Mouse (Mus musculus) retina, postnatal 1 day (tissue): ENCODE data around the gene Fyn.

Source experiments
- DNase-seq: peaks from one replicate; pipeline ENCODE4 v3.0.0-alpha.2; 2012

The Fyn gene

GRCm38 (mm10) chr10:39542535-39543257 is 174.0 kb downstream of the Fyn start:
- DNase-seq = no peak

- DNase-seq = no peak
Observed at GRCm38 (mm10) chr10:39543258-39543770, 174.7 kb downstream of the Fyn start.

DNA sequence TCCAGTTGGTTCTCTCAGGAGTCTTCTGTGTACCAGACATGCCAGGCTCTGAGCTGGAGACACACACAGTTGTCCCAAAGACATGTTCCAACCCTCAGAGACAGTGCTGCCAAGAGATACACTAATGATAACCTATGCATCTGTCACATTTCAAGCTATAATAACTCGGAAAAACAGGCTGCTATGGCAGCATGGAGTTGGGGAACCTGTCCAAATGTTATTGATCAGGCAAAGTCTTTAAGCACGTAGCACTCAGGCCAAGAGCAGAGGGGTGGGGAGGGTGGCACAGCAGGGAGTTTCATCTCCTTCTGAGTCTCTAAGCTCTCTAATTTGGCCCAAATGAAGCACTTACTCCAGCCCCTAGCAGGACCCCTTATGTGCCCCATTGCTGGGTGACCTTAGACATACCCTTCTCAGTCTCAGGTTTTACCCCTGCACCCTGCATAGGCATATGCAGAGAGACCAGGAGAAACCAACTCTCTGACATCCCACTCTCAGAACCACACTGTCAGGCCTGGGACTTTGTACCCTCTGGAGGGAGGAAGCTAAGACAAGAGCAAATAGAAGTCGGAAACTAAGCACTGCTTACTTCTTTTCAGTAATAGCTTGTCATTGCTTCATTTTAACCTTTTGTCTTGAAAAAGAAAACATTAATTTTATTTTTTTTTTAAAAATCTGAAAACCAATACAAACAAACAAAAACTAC is 178.9 kb downstream of the Fyn start:
- DNase-seq = no peak

- no peak for DNase-seq
Observed at GRCm38 (mm10) chr10:39550791-39551190, 182.1 kb downstream of the Fyn start.

DNA sequence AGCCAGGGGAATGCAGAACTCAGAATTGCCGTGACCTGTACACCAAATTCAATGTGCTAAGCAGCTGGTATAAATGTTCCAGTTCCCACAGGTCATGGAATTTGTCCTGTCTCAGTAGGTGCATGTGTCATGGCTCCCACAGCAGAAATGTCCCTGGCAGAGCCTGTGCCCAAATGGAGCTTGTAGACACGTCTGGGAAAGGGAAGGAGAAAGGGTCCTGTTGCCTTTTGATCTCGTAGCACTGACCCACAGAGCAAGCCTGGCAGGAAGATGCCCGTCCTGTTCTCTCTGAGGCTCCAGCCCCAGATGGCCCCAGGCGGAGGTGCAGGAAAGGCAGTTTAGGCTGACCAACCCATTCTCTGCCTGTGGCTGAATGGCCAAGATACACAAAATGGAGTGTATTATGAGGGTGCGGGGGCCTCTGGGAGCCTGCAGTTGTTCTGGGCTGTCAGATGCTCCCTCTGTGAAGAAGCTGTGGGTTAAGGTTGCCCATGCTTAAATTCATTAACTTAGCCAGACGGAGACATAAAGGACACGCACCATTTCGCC is 183.1 kb downstream of the Fyn start:
- DNase-seq = peak; percentile 59

DNA sequence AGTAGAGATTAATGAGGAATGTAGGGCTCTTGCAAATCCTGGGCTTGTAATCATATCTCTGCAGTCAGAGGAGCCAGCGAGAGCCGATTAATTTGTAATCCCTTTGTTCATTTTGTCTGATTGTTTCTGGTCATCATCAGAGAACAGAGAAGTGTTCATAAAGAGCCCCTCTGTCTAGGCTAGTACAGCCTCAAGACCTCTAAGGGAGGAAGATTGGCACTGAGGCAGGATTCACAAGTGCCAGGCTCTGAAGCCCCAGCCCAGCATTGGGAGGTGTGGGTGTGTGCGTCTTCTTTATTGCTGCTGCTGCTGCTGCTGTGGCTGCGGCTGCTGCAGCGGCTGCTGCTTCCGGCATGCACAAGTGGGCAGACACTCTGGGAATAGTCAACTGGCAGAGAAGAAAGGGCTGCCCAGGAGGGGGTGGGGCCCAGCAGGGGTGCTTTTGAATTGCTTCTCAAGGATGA is 183.7 kb downstream of the Fyn start:
- peak; percentile 87 for DNase-seq

GRCm38 (mm10) chr10:39552903-39553302 is 184.2 kb downstream of the Fyn start:
- DNase-seq = peak; percentile 56

DNA sequence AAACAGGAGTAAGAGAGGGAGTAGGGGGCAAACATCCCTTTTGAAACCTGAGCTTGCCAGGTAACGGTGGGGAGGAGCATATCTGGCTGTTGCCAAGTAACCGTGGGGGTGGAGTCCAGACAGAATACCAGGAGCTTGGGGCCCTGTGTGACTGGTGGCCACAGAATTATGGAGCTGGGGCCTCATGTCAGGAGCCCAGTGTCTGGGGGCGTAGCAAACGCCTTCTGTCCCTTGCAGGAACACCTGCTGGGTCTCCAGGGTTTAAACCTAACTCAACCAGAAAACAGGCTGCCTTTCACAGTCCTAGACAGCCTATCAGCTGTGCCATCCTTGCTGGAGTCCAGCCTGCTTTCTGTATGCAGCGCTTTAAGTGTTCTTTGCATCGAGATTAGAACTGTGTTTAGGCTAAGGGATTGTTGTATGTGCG is 186.6 kb downstream of the Fyn start:
- DNase-seq = peak; percentile 55

- peak; percentile 43 for DNase-seq
Observed at GRCm38 (mm10) chr10:39555740-39556139, 187.1 kb downstream of the Fyn start.

DNA sequence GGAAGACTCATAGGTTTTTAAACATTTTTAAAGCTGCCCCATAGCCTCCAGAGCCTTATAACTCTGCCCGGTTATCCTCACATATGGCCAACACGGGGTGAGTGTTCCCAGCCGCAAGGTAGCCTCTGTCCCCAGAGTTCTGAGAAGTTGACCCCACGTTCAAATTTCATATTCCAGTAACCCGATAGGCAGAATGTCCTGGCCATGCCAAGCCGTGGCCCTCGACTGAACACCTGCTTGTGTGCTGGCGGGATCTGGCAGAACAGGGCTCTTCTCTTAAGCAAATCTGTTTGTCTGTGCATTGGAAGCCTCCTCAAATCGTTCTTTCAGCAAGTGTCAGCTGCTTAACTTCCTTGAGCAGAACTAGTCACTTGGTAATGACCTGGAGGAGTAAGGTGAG is 188.7 kb downstream of the Fyn start:
- DNase-seq = no peak

- peak; percentile 54 for DNase-seq
Observed at GRCm38 (mm10) chr10:39557851-39558250, 189.2 kb downstream of the Fyn start.

DNA sequence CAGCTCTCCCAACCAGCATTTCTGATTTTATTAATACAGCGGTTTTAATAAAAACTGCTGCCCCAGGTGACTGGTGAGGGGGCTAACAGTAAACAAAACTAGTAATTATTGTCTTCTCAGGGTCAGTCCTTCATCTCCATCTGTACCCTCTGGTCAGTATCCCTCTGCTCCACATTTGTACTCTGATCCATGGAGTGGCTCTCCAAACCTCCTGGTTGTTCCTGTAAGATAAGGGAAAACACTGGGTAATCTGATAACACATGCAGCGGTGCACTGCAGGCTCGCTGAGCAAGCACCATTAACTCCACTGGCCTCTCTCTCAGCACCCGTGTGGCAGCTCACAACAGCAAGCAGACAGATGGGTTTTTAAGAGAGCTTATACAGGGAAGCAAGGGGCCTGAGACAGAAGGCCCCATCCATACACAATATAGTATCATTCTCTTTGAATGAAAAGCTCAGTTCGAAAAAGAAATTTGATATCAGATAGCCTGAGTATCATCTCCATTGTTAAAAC is 189.9 kb downstream of the Fyn start:
- DNase-seq = no peak

- DNase-seq = no peak
Observed at GRCm38 (mm10) chr10:39559321-39559720, 190.7 kb downstream of the Fyn start.

DNA sequence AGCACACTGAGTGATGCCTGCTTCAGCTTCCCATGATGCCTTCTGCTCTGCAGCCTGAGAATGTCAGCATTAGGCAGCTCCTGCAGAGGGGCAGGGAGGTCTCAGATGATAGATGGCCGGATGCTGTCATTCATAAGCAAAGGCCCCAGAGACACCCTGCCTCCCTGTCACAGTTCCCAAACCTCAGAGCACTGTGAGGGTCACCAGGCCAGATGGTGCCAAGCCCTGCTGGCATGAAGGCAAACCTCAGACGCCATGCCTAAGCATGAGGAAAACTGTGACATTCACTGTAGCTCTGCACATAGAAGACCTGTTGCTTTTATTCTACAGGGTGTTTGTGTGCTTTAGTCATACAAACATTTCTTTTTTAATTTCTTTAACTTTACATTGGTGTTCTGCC is 193.7 kb downstream of the Fyn start:
- DNase-seq = no peak

GRCm38 (mm10) chr10:39563552-39564223 is 195.0 kb downstream of the Fyn start:
- no peak for DNase-seq

DNA sequence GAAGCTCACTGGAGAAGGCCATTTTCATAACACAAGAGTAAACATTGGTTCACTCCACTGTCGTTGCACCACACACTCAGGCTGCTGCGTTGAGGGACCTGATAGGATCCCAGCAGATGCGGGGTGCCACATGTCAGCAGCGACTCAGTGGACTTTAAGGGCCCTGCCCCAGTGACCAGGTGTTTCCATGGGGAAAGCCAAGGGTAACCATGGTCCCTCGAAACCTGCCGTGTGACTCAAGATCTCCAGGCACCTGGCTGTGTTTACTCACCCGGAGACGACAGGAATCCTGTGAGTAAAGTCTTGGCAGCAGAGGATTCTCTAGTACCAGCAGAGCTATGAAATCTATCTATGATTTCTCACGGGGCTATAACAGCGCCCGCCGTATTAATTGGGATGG is 198.2 kb downstream of the Fyn start:
- DNase-seq = no peak

- DNase-seq = no peak
Observed at GRCm38 (mm10) chr10:39568991-39569390, 200.3 kb downstream of the Fyn start.

DNA sequence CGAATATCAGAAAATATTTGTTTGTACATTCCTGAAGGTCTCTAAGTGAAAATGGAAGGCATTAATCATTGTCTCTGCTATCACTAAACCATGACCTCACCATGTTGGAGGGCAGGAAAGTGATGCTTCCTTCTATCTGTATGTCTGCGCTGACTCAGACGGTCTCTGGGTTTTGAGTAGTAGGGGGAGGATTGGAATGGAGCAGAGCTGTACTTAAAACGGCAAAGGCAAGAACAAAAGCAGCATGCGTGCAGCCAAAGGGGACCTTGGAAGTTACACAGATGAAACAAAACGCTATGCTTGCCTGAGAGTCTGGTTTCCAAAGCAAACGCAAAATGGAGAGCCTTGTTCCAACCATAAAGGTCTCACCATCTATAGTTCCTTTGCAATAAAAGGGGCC is 202.4 kb downstream of the Fyn start:
- no peak for DNase-seq

DNA sequence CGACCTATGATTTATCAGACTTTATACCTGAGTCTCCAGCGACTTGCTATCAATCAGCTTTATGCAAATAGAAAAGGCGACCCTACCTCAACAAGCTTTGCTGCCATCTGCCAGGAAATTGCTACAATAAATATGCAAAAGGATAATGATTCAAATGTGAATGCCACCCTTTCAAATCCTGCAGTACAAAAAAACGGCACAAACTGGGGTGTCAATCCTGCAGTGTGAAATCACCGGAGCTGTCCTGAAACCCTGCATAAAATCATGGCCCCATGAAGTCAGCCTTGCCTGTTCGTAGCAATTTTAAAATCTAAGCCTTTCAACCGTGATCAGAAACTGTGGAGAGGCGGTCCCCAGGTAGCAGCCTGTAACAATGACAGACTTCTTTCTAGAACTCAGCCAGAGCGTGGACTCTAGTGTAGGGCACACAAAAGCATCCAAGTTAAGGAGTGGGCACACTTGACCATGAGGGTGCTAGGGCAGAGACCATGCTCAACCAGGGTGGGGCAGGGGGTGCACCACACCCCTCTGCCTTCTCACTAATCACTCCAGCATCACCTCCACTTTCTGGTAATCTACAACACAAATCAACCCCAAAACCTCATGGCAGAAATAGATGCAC is 203.5 kb downstream of the Fyn start:
- no peak for DNase-seq

- DNase-seq = no peak
Observed at GRCm38 (mm10) chr10:39572672-39573051, 204.0 kb downstream of the Fyn start.

GRCm38 (mm10) chr10:39576466-39576865 is 207.8 kb downstream of the Fyn start:
- no peak for DNase-seq

GRCm38 (mm10) chr10:39580477-39580876 is 211.8 kb downstream of the Fyn start:
- no peak for DNase-seq

GRCm38 (mm10) chr10:39582385-39582784 is 213.7 kb downstream of the Fyn start:
- no peak for DNase-seq
